Mouse (Mus musculus) MEL (cell line): Measurements from ENCODE around the gene Arl15.

Experiments
- CTCF ChIP-seq, 3 experiments: IDR thresholded peaks in 2 of 3; conservative IDR thresholded peaks in 1 of 3; 2 replicates each; pipeline ENCODE4 v1.5.1; 2011 to 2012; ENCODE audit warnings: low read length in 3 of 3, low read depth in 2 of 3, mild to moderate bottlenecking in 2 of 3, improper control_type of control experiment in 1 of 3, inconsistent platforms in 1 of 3, mixed read lengths in 1 of 3, moderate library complexity in 1 of 3; ENCODE audit not compliant: control insufficient read depth in 1 of 3, insufficient read depth in 1 of 3, poor library complexity in 1 of 3, severe bottlenecking in 1 of 3
- E2F4 ChIP-seq: IDR thresholded peaks from 2 replicates; pipeline ENCODE4 v1.6.1; 2011; ENCODE audit warnings: low read depth, low read length, improper control_type of control experiment, borderline replicate concordance
- MAFK ChIP-seq: IDR thresholded peaks from 2 replicates; pipeline ENCODE4 v1.6.1; 2011; ENCODE audit warnings: low read depth, mild to moderate bottlenecking, low read length, improper control_type of control experiment, borderline replicate concordance
- MAX ChIP-seq: IDR thresholded peaks from 2 replicates; pipeline ENCODE4 v1.6.1; 2011; ENCODE audit warnings: low read length, improper control_type of control experiment
- MEF2A ChIP-seq: IDR thresholded peaks from 2 replicates; pipeline ENCODE4 v1.6.1; 2014; ENCODE audit warnings: low read depth, mild to moderate bottlenecking, inconsistent platforms, low read length, improper control_type of control experiment; ENCODE audit not compliant: poor library complexity, insufficient replicate concordance, severe bottlenecking; ENCODE audit errors: extremely low read depth
- NELFE ChIP-seq: IDR thresholded peaks from 2 replicates; pipeline ENCODE4 v1.6.1; 2011; ENCODE audit warnings: low read depth, low read length, improper control_type of control experiment
- NRF1 ChIP-seq: IDR thresholded peaks from 2 replicates; pipeline ENCODE4 v1.6.1; 2014; ENCODE audit warnings: low read depth, mild to moderate bottlenecking, inconsistent platforms, low read length, improper control_type of control experiment, moderate library complexity; ENCODE audit not compliant: poor library complexity, insufficient read depth, severe bottlenecking
- POLR2A ChIP-seq, 2 experiments: IDR thresholded peaks; 2 replicates each; pipeline ENCODE4 v1.6.1; 2011 to 2012; ENCODE audit warnings: low read length in 2 of 2, mild to moderate bottlenecking in 2 of 2, control low read depth in 1 of 2, improper control_type of control experiment in 1 of 2, low read depth in 1 of 2, moderate library complexity in 1 of 2; ENCODE audit not compliant: control insufficient read depth in 1 of 2, insufficient read depth in 1 of 2, poor library complexity in 1 of 2
- POLR2AphosphoS5 ChIP-seq: IDR thresholded peaks from 2 replicates; pipeline ENCODE4 v1.6.1; 2012; ENCODE audit warnings: low read depth, borderline replicate concordance, mild to moderate bottlenecking, inconsistent platforms, low read length, moderate library complexity, mixed read lengths
- RCOR1 ChIP-seq: IDR thresholded peaks from 2 replicates; pipeline ENCODE4 v1.6.1; 2012; ENCODE audit warnings: low read depth, mild to moderate bottlenecking, inconsistent platforms, low read length, improper control_type of control experiment
- UBTF ChIP-seq: IDR thresholded peaks from 2 replicates; pipeline ENCODE4 v1.6.1; 2012; ENCODE audit warnings: low read depth, mild to moderate bottlenecking, inconsistent platforms, low read length, improper control_type of control experiment, moderate library complexity, borderline replicate concordance; ENCODE audit not compliant: insufficient read depth
- ZC3H11A ChIP-seq: IDR thresholded peaks from 2 replicates; pipeline ENCODE4 v1.6.1; 2012; ENCODE audit warnings: low read depth, mild to moderate bottlenecking, inconsistent platforms, low read length, improper control_type of control experiment

GRCm38 (mm10) chr13:114078851-114079250, 284.5 kb downstream of the Arl15 start:
- TF ChIP-seq MAX (no peak), MEF2A (no peak), CTCF (IDR thresholded peaks at IDR 0.05 in 2 of 3, conservative IDR thresholded peaks at IDR 0.05 in 1 of 3; ENCODE audit: control insufficient read depth in 1 of 3, insufficient read depth in 1 of 3, low read depth in 2 of 3, low read length in 3 of 3, poor library complexity in 1 of 3, severe bottlenecking in 1 of 3) (no peak), NELFE (no peak), E2F4 (no peak), POLR2A (IDR thresholded peaks at IDR 0.05; ENCODE audit: control insufficient read depth in 1 of 2, insufficient read depth in 1 of 2, low read depth in 1 of 2, low read length in 2 of 2, poor library complexity in 1 of 2) (no peak), NRF1 (no peak), UBTF (no peak), ZC3H11A (no peak), POLR2AphosphoS5 (no peak), MAFK (no peak), RCOR1 (no peak)
